Mouse (Mus musculus) limb, embryonic 14.5 days (tissue): ENCODE measurements around the gene Atxn1. TPM values are rescaled to one million over a fixed set of nuclear protein-coding genes. Genes with fewer than 3 reads are reported as not detected.

Experiments used
- ATAC-seq: fragments of 200-750 bp; cut with Nextera tagmentation; 2 replicates; pipeline ENCODE4 v1.8.0; 2017; ENCODE audit warnings: low read depth, moderate number of reproducible peaks, moderate TSS enrichment; ENCODE audit not compliant: low FRiP score
- DNase-seq: peaks from one replicate; pipeline ENCODE4 v3.0.0-alpha.2; 2015; ENCODE audit warnings: low spot score
- H3K27ac ChIP-seq: fragments of 300-500 bp; sonication (generic); replicated peaks from 2 replicates; pipeline ENCODE4 v1.5.1; 2014; ENCODE audit warnings: low read depth, mild to moderate bottlenecking, low read length, moderate library complexity, mixed read lengths
- H3K27me3 ChIP-seq: fragments of 300-500 bp; sonication (generic); 2 replicates; pipeline ENCODE4 v1.6.1; 2014; ENCODE audit warnings: low read length, mixed read lengths; ENCODE audit not compliant: control insufficient read depth, insufficient read depth
- H3K36me3 ChIP-seq: fragments of 300-500 bp; sonication (generic); 2 replicates; pipeline ENCODE4 v1.6.1; 2014; ENCODE audit warnings: mild to moderate bottlenecking, low read length, moderate library complexity, mixed read lengths; ENCODE audit not compliant: control insufficient read depth, insufficient read depth
- H3K4me1 ChIP-seq: fragments of 300-500 bp; sonication (generic); 2 replicates; pipeline ENCODE4 v1.6.1; 2014; ENCODE audit warnings: antibody characterized with exemption, low read length, mixed read lengths; ENCODE audit not compliant: control insufficient read depth, insufficient read depth
- H3K4me2 ChIP-seq: fragments of 300-500 bp; sonication (generic); replicated peaks from 2 replicates; pipeline ENCODE4 v1.6.1; 2014; ENCODE audit warnings: low read depth, mild to moderate bottlenecking, low read length, moderate library complexity; ENCODE audit not compliant: severe bottlenecking
- H3K4me3 ChIP-seq: fragments of 300-500 bp; sonication (generic); replicated peaks from 2 replicates; pipeline ENCODE4 v1.5.1; 2014; ENCODE audit warnings: low read length
- H3K9ac ChIP-seq: fragments of 300-500 bp; sonication (generic); 2 replicates; pipeline ENCODE4 v1.6.1; 2014; ENCODE audit warnings: mild to moderate bottlenecking, low read depth, low read length, moderate library complexity; ENCODE audit not compliant: severe bottlenecking
- H3K9me3 ChIP-seq: fragments of 300-500 bp; sonication (generic); 2 replicates; pipeline ENCODE4 v1.6.1; 2016; ENCODE audit warnings: low read length; ENCODE audit not compliant: control insufficient read depth
- POLR2A ChIP-seq: fragments of 200-500 bp; IDR thresholded peaks from 2 replicates; pipeline ENCODE4 v1.8.0; 2012; ENCODE audit warnings: inconsistent platforms, mild to moderate bottlenecking, moderate library complexity, borderline replicate concordance; ENCODE audit not compliant: insufficient read depth, insufficient read length; ENCODE audit errors: extremely low read depth
- WGBS: fragments of 180-500 bp; shearing (Covaris S2); extraction: QIAGEN DNeasy Blood & Tissue Kit; methylation state at CpG from one replicate; pipeline ENCODE4 v1.1.7; 2014; 5-methylcytosine and 5-hydroxymethylcytosine counted together
- polyA plus RNA-seq, 2 experiments: library from polyadenylated mRNA; depleted of rRNA in 1 of 2; stranded (reverse) in 1 of 2; unstranded in 1 of 2; fragments of >200 nt; fragmentation: Nextera tagmentation in 1 of 2; extraction: Ambion mirVana in 1 of 2; gene quantifications; 2 replicates each; pipeline versions ENCODE4 v1.2.1 to v1.2.3; 2012 to 2014

The Atxn1 gene
- polyA plus RNA-seq, 2 experiments = 3.3 to 5.3 TPM

GRCm38 (mm10) chr13:45914117-45914516 lies 50.7 kb downstream of the Atxn1 start:
- 83% methylated on average over 3 of the region's 3 CpGs for WGBS
- DNase-seq (no peak), ATAC-seq (no peak)
- H3K4me2 ChIP-seq = no peak overlapping the region
- H3K36me3 ChIP-seq = no peaks in the 10 kb centered on the region
- no peak overlapping the region for H3K4me3 ChIP-seq
- no peak overlapping the region for H3K9ac ChIP-seq
- no peak for TF ChIP-seq POLR2A
- H3K27ac ChIP-seq = no peak overlapping the region
- no peaks in the 10 kb centered on the region for H3K27me3 ChIP-seq
- H3K4me1 ChIP-seq = no peaks in the 10 kb centered on the region
- no peaks in the 10 kb centered on the region for H3K9me3 ChIP-seq

GRCm38 (mm10) chr13:45911848-45912247 lies 53.0 kb downstream of the Atxn1 start:
- TF ChIP-seq POLR2A = no peak
- no peak overlapping the region for H3K4me3 ChIP-seq
- no peaks in the 10 kb centered on the region for H3K27me3 ChIP-seq
- ATAC-seq = no peak
- no peak overlapping the region for H3K4me2 ChIP-seq
- WGBS = 67% methylated on average over 7 of the region's 7 CpGs
- no peaks in the 10 kb centered on the region for H3K36me3 ChIP-seq
- H3K9me3 ChIP-seq = no peaks in the 10 kb centered on the region
- H3K4me1 ChIP-seq = no peaks in the 10 kb centered on the region
- no peak for DNase-seq
- H3K9ac ChIP-seq = no peak overlapping the region
- H3K27ac ChIP-seq = no peak overlapping the region

GRCm38 (mm10) chr13:45911069-45911468 lies 53.7 kb downstream of the Atxn1 start:
- Histone ChIP-seq H3K27me3 (no peaks in the 10 kb centered on the region), H3K27ac (no peak overlapping the region), H3K4me1 (no peaks in the 10 kb centered on the region), H3K9me3 (no peaks in the 10 kb centered on the region), H3K36me3 (no peaks in the 10 kb centered on the region), H3K9ac (no peak overlapping the region), H3K4me3 (no peak overlapping the region), H3K4me2 (no peak overlapping the region)
- ATAC-seq = no peak
- WGBS = 86% methylated on average over 5 of the region's 5 CpGs
- no peak for DNase-seq
- no peak for TF ChIP-seq POLR2A

- TF ChIP-seq POLR2A = no peak
- Histone ChIP-seq H3K4me3 (no peak overlapping the region), H3K9ac (no peak overlapping the region), H3K36me3 (no peaks in the 10 kb centered on the region), H3K27me3 (no peaks in the 10 kb centered on the region), H3K4me2 (no peak overlapping the region), H3K27ac (no peak overlapping the region), H3K9me3 (no peaks in the 10 kb centered on the region), H3K4me1 (no peaks in the 10 kb centered on the region)
- no peak for DNase-seq
- 91% methylated on average over 7 of the region's 7 CpGs for WGBS
- ATAC-seq = no peak
Measured at GRCm38 (mm10) chr13:45910348-45910747, 54.5 kb downstream of the Atxn1 start.

- peaks cover 7% of the 10 kb centered on the region for H3K4me1 ChIP-seq
- H3K27me3 ChIP-seq = no peaks in the 10 kb centered on the region
- no peak overlapping the region for H3K27ac ChIP-seq
- H3K9ac ChIP-seq = no peak overlapping the region
- no peak overlapping the region for H3K4me3 ChIP-seq
- ATAC-seq (no peak), DNase-seq (no peak)
- H3K36me3 ChIP-seq = no peaks in the 10 kb centered on the region
- H3K4me2 ChIP-seq = no peak overlapping the region
- TF ChIP-seq POLR2A = no peak
- H3K9me3 ChIP-seq = no peaks in the 10 kb centered on the region
- 74% methylated on average over 6 of the region's 6 CpGs for WGBS
Measured at GRCm38 (mm10) chr13:45907181-45907691, 57.6 kb downstream of the Atxn1 start.
